Mouse (Mus musculus): ENCODE measurements around the gene Rasgef1c. TPM values are rescaled to one million over a fixed set of nuclear protein-coding genes. Genes with fewer than 3 reads are reported as not detected.

The Rasgef1c gene
- polyA plus RNA-seq, 1 experiment from 2014 or later, result 0.29 TPM

DNA sequence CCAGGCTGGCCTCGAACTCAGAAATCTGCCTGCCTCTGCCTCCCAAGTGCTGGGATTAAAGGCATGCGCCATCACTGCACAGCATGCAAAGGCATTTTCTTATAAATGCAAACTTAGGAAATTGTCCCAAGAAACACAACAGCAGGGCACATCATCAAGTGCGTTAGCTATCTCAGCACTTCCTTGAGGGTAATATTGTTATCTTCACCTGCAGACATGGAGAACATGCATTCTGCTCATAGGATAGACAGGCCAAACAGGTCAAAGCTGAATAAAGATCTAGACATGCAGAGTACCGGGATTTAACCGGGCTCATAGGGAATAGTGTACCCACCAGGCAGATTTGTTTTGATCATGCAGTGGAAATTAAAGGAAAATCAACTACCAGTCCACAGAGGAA is 9.6 kb upstream of the Rasgef1c start:
- DNase-seq (ENCODE audit: extremely low spot score, low spot score), result no peak
- no peaks in the 10 kb centered on the region for H3K27me3 ChIP-seq (ENCODE audit: poor library complexity, severe bottlenecking)
- H3K4me1 ChIP-seq, result no peaks in the 10 kb centered on the region
- peaks cover 2% of the 10 kb centered on the region; the same call in 1 of the 2 replicates for H3K36me3 ChIP-seq (replicated peaks)
- H3K9me3 ChIP-seq, result no peaks in the 10 kb centered on the region
- H3K27ac ChIP-seq, result no peak overlapping the region
- no peak overlapping the region for H3K4me3 ChIP-seq
- 89% methylated on average over 5 of the region's 5 CpGs for WGBS

DNA sequence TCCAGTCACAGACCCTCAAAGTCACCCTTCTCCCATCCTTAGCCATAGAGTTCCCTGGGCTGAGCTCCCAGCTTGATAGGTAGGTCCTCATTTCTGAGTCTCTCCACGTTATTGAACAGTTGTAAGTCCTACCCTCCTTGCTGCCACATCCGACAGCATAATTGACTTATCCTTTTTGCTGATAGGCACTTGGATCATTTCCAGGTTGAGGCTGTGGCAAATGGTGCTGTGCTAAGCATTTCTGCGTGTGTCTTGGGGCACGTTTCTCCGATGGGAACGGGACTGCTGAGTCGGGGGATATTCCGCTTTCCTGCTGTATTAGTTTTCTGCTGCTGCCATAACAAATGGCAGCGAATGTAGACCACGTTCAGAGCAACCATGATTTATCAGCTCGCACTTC is 7.8 kb upstream of the Rasgef1c start:
- peaks cover 6% of the 10 kb centered on the region; the same call in 1 of the 2 replicates for H3K27me3 ChIP-seq (ENCODE audit: poor library complexity, severe bottlenecking)
- DNase-seq (ENCODE audit: extremely low spot score, low spot score), result no peak
- no peaks in the 10 kb centered on the region for H3K4me1 ChIP-seq
- no peak overlapping the region for H3K27ac ChIP-seq
- peaks cover 5% of the 10 kb centered on the region for H3K9me3 ChIP-seq
- WGBS, result 85% methylated on average over 11 of the region's 11 CpGs
- H3K4me3 ChIP-seq, result no peak overlapping the region
- no peaks in the 10 kb centered on the region; the same call in 1 of the 2 replicates for H3K36me3 ChIP-seq (replicated peaks)

DNA sequence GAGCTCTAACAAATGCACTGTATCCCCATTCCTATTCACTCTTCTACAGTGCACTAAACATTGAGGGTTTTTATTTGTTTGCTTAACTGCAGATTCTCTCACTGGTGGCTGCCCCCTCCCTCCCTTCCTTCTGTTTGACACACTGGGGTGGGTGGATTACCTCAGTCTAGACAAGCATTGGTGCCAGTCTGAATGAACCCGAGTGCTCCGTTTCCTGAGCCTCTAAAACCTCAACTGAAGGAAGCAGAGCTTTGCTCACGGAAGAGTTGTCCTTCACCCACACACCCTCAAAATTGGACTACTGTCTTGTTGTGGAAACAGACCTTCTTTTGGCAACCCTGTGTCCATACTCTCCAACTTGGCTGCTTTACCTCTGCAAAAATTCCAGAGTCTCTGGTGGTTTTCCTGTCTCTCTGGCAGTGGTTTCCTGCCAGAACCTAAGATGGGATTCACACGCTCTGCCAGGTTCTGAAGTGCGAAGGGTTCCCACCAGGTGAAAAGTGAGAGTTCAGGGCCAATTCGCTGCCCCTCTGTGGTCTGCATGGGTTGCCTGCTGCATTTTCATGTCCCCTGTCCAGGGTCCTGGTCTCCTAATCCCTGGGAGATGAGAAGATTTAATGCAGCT is 5.6 kb upstream of the Rasgef1c start:
- DNase-seq (ENCODE audit: extremely low spot score, low spot score), result no peak
- Histone ChIP-seq H3K27me3 (ENCODE audit: poor library complexity, severe bottlenecking) (peaks cover 28% of the 10 kb centered on the region), H3K4me3 (no peak overlapping the region), H3K36me3 (replicated peaks) (no peaks in the 10 kb centered on the region), H3K9me3 (peaks cover 5% of the 10 kb centered on the region), H3K4me1 (peaks cover 1% of the 10 kb centered on the region), H3K27ac (no peak overlapping the region)
- WGBS, result 71% methylated on average over 6 of the region's 6 CpGs

DNA sequence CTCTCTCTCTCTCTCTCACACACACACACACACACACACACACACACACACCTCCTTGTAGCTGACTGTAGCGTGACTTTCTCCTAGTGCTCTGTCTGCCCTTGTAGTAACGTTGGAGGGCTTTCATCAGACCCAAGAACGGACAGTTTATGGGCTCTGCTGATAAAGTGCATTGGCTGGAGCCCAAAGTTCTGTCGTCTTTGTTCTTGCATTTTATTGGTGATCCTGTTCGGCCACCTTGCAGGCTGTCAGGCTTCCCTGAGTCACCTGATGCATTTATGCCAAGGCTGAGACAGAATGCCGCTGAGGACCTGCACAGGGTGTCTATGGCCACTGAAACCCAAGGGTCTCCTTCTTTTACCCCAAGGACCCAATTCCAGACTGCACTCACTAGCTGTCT is 1.6 kb upstream of the Rasgef1c start:
- peaks cover 5% of the 10 kb centered on the region for H3K9me3 ChIP-seq
- 81% methylated on average over 6 of the region's 6 CpGs for WGBS
- H3K36me3 ChIP-seq (replicated peaks), result no peaks in the 10 kb centered on the region
- H3K27ac ChIP-seq, result no peak overlapping the region
- peaks cover 12% of the 10 kb centered on the region for H3K4me1 ChIP-seq
- H3K4me3 ChIP-seq, result no peak overlapping the region
- DNase-seq (ENCODE audit: extremely low spot score, low spot score), result no peak
- H3K27me3 ChIP-seq (ENCODE audit: poor library complexity, severe bottlenecking), result peaks cover 51% of the 10 kb centered on the region

DNA sequence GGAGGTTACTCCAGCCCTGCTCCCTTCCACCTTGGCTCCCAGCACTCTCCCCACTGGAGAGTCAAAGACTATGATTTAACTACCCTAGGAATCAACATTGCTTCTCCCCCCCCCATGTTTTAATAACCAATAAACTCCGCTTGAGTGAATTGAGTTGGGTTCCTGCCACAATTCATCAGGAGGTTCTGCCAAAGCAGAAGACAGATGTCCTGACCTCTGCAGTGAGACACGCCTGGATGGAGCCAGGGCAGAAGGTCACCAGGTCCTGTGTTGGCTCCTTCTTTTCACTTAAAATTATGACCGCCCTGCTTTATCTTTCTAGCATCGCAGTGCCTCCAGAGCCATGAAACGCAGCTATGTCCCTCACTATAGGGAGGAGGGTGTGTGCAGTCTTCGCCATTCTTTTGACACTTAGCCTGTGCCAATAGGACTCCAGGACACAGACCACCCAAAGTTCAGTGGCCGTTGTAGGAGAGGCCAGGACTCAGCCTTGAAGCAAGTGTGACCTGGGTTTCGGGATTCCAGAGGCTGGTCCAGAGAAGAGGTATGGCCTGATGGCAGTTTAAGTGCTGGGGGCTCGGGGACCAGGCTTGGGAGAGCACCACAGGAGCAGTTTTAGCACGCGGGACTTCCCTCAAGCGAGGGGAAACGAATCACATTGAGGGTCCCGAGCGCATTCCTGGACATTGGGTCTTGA is 525 bp upstream of the Rasgef1c start:
- H3K36me3 ChIP-seq (replicated peaks), result no peaks in the 10 kb centered on the region
- 32% methylated on average over 15 of the region's 15 CpGs for WGBS
- H3K4me3 ChIP-seq, result peak overlapping the region; percentile 75
- peaks cover 12% of the 10 kb centered on the region for H3K4me1 ChIP-seq
- DNase-seq (ENCODE audit: extremely low spot score, low spot score), result no peak
- peak overlapping the region; percentile 59; the same call in 1 of the 2 replicates for H3K27ac ChIP-seq
- H3K9me3 ChIP-seq, result peaks cover 5% of the 10 kb centered on the region
- peaks cover 51% of the 10 kb centered on the region for H3K27me3 ChIP-seq (ENCODE audit: poor library complexity, severe bottlenecking)

DNA sequence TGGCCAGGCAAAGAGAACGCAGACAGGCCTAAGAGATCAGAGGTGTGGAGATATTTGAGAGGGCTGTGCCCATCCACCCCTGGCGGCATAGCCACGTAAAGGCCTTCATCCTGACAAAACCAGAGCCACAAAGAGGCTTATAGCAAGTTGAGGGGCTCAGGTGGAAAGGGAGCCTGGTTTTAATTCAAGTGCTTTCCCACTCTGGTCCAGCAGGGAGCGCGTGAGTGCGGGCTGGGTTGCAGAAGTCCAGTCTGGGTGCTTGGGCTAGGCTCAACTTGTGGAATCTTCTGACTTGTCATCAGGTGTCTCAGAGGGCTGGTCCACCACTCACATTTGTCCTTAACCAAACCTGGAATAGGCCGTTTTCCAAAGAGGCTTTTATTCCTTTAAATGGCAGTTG is 1.7 kb downstream of the Rasgef1c start:
- WGBS, result 14% methylated on average over 7 of the region's 7 CpGs
- DNase-seq (ENCODE audit: extremely low spot score, low spot score), result peak; percentile 44
- Histone ChIP-seq H3K36me3 (replicated peaks) (no peaks in the 10 kb centered on the region), H3K27me3 (ENCODE audit: poor library complexity, severe bottlenecking) (peaks cover 49% of the 10 kb centered on the region), H3K4me3 (no peak overlapping the region), H3K4me1 (peaks cover 12% of the 10 kb centered on the region), H3K9me3 (no peaks in the 10 kb centered on the region), H3K27ac (no peak overlapping the region)

DNA sequence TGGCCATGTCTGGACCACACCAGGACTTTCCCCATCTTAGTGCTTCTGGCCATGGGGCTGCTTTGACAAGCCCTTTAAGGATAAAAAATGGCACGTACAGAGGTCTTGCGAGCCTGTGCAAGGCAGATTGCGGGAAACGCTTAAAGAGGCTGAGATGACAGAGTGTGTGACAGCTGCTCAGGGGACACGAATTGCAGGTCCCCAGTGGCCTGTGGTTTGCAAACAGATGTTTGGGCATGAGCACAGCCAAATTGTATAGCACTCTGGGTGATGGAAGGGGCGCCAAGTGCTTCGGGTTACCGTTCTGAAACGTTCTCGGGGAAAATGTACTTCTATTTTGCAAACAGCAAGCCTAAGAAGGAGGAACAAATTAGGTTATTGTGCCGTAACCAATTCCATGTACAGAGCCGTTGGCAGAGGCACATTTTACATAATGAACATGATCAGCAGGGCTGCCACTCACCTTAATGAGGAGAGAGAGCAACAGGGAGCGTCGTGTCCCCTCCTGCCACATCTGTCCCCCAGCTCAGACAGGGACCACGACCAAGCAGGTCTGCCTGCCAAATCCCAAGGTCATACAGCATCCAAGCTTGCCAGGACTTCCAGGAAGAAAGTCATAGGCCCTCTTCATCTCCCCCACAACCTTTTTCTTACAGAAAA is 17.0 kb downstream of the Rasgef1c start:
- Histone ChIP-seq H3K4me1 (no peaks in the 10 kb centered on the region), H3K27me3 (ENCODE audit: poor library complexity, severe bottlenecking) (no peaks in the 10 kb centered on the region), H3K27ac (no peak overlapping the region), H3K4me3 (no peak overlapping the region), H3K9me3 (no peaks in the 10 kb centered on the region), H3K36me3 (replicated peaks) (no peaks in the 10 kb centered on the region)
- DNase-seq (ENCODE audit: extremely low spot score, low spot score), result no peak
- 82% methylated on average over 15 of the region's 15 CpGs for WGBS

DNA sequence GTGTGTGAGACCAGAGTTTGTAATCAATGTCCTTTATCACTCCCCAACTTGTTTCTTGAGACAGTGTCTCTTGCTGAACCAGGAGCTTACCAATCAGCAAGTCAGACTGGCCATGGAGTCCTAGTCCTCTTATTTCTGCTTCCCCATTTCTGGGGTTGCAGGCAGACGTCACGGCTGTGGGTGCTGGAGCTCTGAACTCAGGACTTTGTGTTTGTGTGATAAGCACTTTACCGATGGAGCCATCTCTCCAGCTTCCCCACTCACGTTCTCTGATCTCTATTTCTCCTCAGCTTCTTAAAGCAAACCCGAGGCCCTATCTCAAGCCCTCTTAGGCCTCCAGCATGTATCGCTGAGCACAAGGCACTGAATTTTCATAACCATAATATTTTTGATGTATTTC is 17.7 kb downstream of the Rasgef1c start:
- Histone ChIP-seq H3K4me3 (no peak overlapping the region), H3K27me3 (ENCODE audit: poor library complexity, severe bottlenecking) (no peaks in the 10 kb centered on the region), H3K9me3 (no peaks in the 10 kb centered on the region), H3K27ac (no peak overlapping the region), H3K4me1 (no peaks in the 10 kb centered on the region), H3K36me3 (replicated peaks) (no peaks in the 10 kb centered on the region)
- 89% methylated on average over 6 of the region's 6 CpGs for WGBS
- no peak for DNase-seq (ENCODE audit: extremely low spot score, low spot score)

DNA sequence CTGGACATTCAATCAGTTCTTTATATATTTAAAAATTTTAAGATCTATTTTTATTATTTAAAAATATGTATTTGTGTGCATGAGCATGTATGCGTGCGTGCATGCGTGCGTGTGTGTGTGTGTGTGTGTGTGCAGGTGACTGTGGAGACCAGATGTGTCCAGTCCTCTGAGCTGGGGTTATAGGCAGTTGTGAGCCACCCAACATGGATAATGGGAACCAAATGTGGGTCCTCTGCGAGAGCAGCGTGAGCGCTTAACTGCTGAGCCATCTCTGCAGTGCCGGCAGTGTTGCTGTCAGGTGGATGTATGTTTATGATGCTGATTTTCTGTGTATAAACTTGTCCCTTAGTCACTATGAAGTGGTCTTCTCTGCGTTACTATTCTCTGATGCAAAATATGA is 21.9 kb downstream of the Rasgef1c start:
- H3K36me3 ChIP-seq (replicated peaks), result no peaks in the 10 kb centered on the region
- 88% methylated on average over 9 of the region's 9 CpGs for WGBS
- H3K9me3 ChIP-seq, result no peaks in the 10 kb centered on the region
- peaks cover 10% of the 10 kb centered on the region for H3K4me1 ChIP-seq
- DNase-seq (ENCODE audit: extremely low spot score, low spot score), result no peak
- no peak overlapping the region for H3K27ac ChIP-seq
- no peak overlapping the region for H3K4me3 ChIP-seq
- no peaks in the 10 kb centered on the region for H3K27me3 ChIP-seq (ENCODE audit: poor library complexity, severe bottlenecking)

DNA sequence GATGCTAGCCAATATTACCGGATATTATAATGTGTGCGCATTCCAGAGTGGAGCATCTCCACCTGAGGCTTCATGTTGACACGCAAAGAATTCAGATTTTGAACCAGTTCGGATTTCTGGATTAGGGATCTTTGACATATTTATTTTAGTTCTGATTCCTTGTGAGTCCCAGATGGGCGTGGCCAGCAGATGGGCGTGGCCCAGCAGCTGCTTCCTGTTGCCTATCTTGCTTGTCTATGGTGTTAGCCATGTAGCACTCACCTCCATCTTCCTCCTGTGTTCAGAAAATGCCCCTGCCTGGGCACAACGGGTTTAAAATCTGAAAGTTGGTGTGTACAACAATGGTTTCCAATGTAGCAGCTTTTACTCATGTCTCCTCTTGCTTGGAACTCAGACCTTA is 24.5 kb downstream of the Rasgef1c start:
- no peak for DNase-seq (ENCODE audit: extremely low spot score, low spot score)
- Histone ChIP-seq H3K36me3 (replicated peaks) (no peaks in the 10 kb centered on the region), H3K9me3 (no peaks in the 10 kb centered on the region), H3K4me3 (no peak overlapping the region), H3K27me3 (ENCODE audit: poor library complexity, severe bottlenecking) (no peaks in the 10 kb centered on the region), H3K4me1 (peaks cover 13% of the 10 kb centered on the region), H3K27ac (no peak overlapping the region)
- WGBS, result 85% methylated on average over 7 of the region's 7 CpGs

DNA sequence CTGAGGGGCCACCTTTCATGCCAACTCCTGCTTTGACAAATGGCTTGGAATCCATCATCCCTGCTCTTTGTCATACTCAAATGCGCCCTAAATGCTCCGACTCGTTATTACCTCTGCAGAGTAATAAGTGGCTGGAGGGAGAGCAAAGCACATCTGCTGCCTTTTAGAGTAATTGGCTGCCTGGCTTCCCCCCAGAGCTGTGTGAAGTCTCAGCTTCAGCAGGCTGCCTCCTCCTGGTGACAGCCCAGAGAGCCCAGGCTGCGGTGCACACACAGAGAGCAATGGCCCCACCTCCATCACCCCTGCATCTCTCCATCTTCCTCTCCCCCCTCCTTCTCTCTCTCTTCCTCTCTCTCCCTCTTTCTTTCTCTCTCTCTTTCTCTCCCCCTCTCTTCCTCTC is 25.5 kb downstream of the Rasgef1c start:
- H3K36me3 ChIP-seq (replicated peaks), result no peaks in the 10 kb centered on the region
- no peaks in the 10 kb centered on the region for H3K27me3 ChIP-seq (ENCODE audit: poor library complexity, severe bottlenecking)
- peaks cover 22% of the 10 kb centered on the region for H3K4me1 ChIP-seq
- H3K4me3 ChIP-seq, result no peak overlapping the region
- no peaks in the 10 kb centered on the region for H3K9me3 ChIP-seq
- 51% methylated on average over 4 of the region's 4 CpGs for WGBS
- H3K27ac ChIP-seq, result peak overlapping the region; percentile 44; the same call in 1 of the 2 replicates
- DNase-seq (ENCODE audit: extremely low spot score, low spot score), result no peak

DNA sequence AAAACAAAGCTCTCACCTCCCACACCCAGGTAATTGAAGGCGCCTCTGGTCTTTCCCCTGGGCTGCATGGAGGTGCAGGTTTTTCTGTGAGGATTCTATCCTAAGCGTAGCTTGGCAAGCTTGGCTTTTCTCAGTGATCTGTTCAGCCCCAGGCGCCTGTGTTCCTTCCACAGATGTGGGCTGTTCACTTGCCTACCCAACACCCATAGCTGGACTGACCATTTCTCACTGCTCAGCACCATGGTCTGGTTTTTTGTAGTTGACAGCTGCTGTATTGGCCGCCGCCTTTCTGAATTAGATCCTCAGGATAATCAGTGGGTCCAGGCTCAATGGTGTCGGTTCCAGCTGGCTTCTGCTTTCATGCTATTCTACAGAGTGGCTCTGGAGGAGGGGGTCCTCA is 26.0 kb downstream of the Rasgef1c start:
- H3K27me3 ChIP-seq (ENCODE audit: poor library complexity, severe bottlenecking), result no peaks in the 10 kb centered on the region
- no peak overlapping the region for H3K27ac ChIP-seq

DNA sequence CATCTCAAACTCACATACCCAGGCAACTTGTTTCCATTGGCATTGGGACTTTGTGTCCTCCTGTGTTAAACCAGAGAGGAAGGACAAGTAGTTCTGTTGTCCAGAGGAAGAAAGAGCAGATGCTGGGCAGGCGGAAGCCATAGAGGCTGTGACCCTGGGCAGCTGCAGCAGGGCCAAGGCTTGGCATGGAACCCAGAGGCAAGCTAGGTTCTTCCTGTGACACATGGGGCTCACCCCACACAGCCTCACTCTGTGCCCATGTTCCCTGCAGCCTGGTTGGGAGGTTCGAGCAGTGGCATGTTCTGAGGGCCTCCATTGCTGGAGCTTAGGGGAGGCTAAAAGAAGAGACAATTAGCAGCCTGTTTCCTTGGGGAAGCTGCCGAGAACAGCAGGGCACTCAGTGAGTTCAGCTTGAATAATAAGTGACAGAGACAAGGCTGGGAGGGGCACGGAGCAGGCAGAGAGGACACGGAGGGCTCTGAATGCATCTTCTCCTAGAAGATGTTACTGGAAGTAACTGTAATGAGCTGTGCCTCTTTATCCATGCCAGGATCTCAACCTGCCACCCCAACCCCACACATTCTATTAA is 29.5 kb downstream of the Rasgef1c start:
- WGBS, result 37% methylated on average over 5 of the region's 5 CpGs
- Histone ChIP-seq H3K9me3 (no peaks in the 10 kb centered on the region), H3K27ac (peak overlapping the region; percentile 40; the same call in 1 of the 2 replicates), H3K36me3 (replicated peaks) (no peaks in the 10 kb centered on the region), H3K27me3 (ENCODE audit: poor library complexity, severe bottlenecking) (no peaks in the 10 kb centered on the region), H3K4me1 (peaks cover 22% of the 10 kb centered on the region), H3K4me3 (no peak overlapping the region)
- no peak for DNase-seq (ENCODE audit: extremely low spot score, low spot score)

More for the DNA sequence above, 26.0 kb downstream of the Rasgef1c start:
- WGBS, result 78% methylated on average over 6 of the region's 6 CpGs
- H3K9me3 ChIP-seq, result no peaks in the 10 kb centered on the region
- no peak for DNase-seq (ENCODE audit: extremely low spot score, low spot score)
- H3K4me3 ChIP-seq, result no peak overlapping the region
- H3K36me3 ChIP-seq (replicated peaks), result no peaks in the 10 kb centered on the region
- H3K4me1 ChIP-seq, result peaks cover 22% of the 10 kb centered on the region

All from forebrain, embryonic 10.5 days (tissue).